Mouse (Mus musculus): ENCODE measurements around the gene Cd300c2. TPM values are rescaled to one million over a fixed set of nuclear protein-coding genes. Genes with fewer than 3 reads are reported as not detected.

The Cd300c2 gene
- polyA plus RNA-seq, 1 experiment from 2014 or later = 1.1 TPM

- no peak for ATAC-seq (ENCODE audit: low FRiP score)
- H3K4me1 ChIP-seq (replicated peaks; ENCODE audit: control insufficient read depth, insufficient read depth, low read length) = no peaks in the 10 kb centered on the region
These were observed 29.0 kb downstream of the Cd300c2 start for GRCm38 (mm10) chr11:114972726-114973125.

DNA sequence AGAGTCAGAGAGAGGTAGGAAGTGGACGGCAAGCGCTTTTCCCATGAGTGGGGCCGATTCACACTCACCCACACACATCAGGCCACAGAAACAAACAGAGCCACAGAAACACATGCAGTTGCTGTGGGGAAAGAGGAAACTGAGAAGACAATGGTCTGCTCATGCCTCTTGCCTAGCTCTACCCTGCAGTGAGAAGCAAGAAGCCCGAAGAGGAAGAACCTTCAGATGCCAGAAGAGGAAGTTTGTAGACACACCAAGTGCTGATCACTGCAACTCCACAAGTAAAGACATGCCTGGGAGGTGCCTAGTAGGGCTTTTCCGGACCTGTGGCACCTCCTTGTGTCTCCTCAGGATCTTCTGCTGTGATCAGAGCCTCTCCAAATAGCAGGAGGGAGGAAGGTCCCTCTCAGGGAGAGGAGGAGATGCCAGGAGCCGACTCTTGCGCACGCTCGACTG, 32.9 kb downstream of the Cd300c2 start, which contains the start of gene Cd300c:
Cd300c (minus strand) TSS at position 406 of the 456 bp plus-strand sequence.
- Histone ChIP-seq H3K4me3 (ENCODE audit: low read depth, low read length) (no peak within 1 kb of the TSS), H3K9me3 (ENCODE audit: control insufficient read depth, low read length) (no peaks in the 10 kb centered on the region), H3K27ac (ENCODE audit: low read depth, low read length) (no peak within 1 kb of the TSS), H3K4me2 (replicated peaks; ENCODE audit: low read depth, low read length) (no peak within 1 kb of the TSS), H3K27me3 (ENCODE audit: control insufficient read depth, insufficient read depth, low read length) (no peaks in the 10 kb centered on the region), H3K9ac (ENCODE audit: low read depth, low read length) (no peak within 1 kb of the TSS), H3K4me1 (replicated peaks; ENCODE audit: control insufficient read depth, insufficient read depth, low read length) (no peaks in the 10 kb centered on the region), H3K36me3 (ENCODE audit: control insufficient read depth, insufficient read depth, low read length) (no peaks in the 10 kb centered on the region)
- WGBS = 87% methylated on average over 9 of the region's 9 CpGs
- DNase-seq (ENCODE audit: low spot score) (no peak), ATAC-seq (ENCODE audit: low FRiP score) (no peak)

More at GRCm38 (mm10) chr11:114972726-114973125, 29.0 kb downstream of the Cd300c2 start:
- no peak overlapping the region for H3K9ac ChIP-seq (ENCODE audit: low read depth, low read length)
- H3K4me3 ChIP-seq (ENCODE audit: low read depth, low read length) = no peak overlapping the region
- H3K27ac ChIP-seq (ENCODE audit: low read depth, low read length) = no peak overlapping the region
- no peaks in the 10 kb centered on the region for H3K36me3 ChIP-seq (ENCODE audit: control insufficient read depth, insufficient read depth, low read length)
- 91% methylated on average over 10 of the region's 10 CpGs for WGBS
- no peak for DNase-seq (ENCODE audit: low spot score)
- H3K27me3 ChIP-seq (ENCODE audit: control insufficient read depth, insufficient read depth, low read length) = no peaks in the 10 kb centered on the region
- H3K9me3 ChIP-seq (ENCODE audit: control insufficient read depth, low read length) = no peaks in the 10 kb centered on the region
- H3K4me2 ChIP-seq (replicated peaks; ENCODE audit: low read depth, low read length) = no peak overlapping the region

- WGBS = 72% methylated on average over 3 of the region's 3 CpGs
- no peak overlapping the region for H3K27ac ChIP-seq (ENCODE audit: low read depth, low read length)
- H3K4me1 ChIP-seq (replicated peaks; ENCODE audit: control insufficient read depth, insufficient read depth, low read length) = no peaks in the 10 kb centered on the region
- H3K9me3 ChIP-seq (ENCODE audit: control insufficient read depth, low read length) = no peaks in the 10 kb centered on the region
- H3K4me2 ChIP-seq (replicated peaks; ENCODE audit: low read depth, low read length) = no peak overlapping the region
- DNase-seq (ENCODE audit: low spot score) (no peak), ATAC-seq (ENCODE audit: low FRiP score) (no peak)
- no peak overlapping the region for H3K4me3 ChIP-seq (ENCODE audit: low read depth, low read length)
- H3K27me3 ChIP-seq (ENCODE audit: control insufficient read depth, insufficient read depth, low read length) = no peaks in the 10 kb centered on the region
- no peak overlapping the region for H3K9ac ChIP-seq (ENCODE audit: low read depth, low read length)
- H3K36me3 ChIP-seq (ENCODE audit: control insufficient read depth, insufficient read depth, low read length) = no peaks in the 10 kb centered on the region
These were observed 36.4 kb downstream of the Cd300c2 start for GRCm38 (mm10) chr11:114965182-114965828.

DNA sequence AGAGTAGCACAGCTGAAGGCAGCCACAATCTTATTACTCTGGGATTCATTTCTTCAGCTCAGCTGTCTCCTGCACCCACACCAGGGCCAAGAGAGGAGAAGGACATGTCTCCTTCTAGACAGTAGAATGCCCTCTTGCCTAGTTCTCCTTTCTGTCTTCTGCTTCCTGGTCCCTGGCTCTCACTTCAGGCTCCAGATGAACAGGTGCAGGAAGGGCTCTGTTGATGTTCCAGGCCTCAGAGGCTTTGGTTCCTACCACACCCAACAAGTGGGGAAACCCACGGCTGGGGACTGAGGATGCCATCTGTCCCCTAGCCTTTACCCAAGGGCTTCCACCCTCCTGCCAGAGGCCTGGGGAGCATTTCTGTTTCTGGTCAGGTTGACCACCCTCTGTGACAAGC, 41.3 kb downstream of the Cd300c2 start:
- ATAC-seq (ENCODE audit: low FRiP score) = no peak
- no peak overlapping the region for H3K27ac ChIP-seq (ENCODE audit: low read depth, low read length)
- no peaks in the 10 kb centered on the region for H3K27me3 ChIP-seq (ENCODE audit: control insufficient read depth, insufficient read depth, low read length)
- H3K4me3 ChIP-seq (ENCODE audit: low read depth, low read length) = no peak overlapping the region
- H3K9ac ChIP-seq (ENCODE audit: low read depth, low read length) = no peak overlapping the region
- H3K9me3 ChIP-seq (ENCODE audit: control insufficient read depth, low read length) = no peaks in the 10 kb centered on the region
- no peak overlapping the region for H3K4me2 ChIP-seq (replicated peaks; ENCODE audit: low read depth, low read length)
- H3K4me1 ChIP-seq (replicated peaks; ENCODE audit: control insufficient read depth, insufficient read depth, low read length) = no peaks in the 10 kb centered on the region
- H3K36me3 ChIP-seq (ENCODE audit: control insufficient read depth, insufficient read depth, low read length) = no peaks in the 10 kb centered on the region
- DNase-seq (ENCODE audit: low spot score) = no peak
- WGBS = 83% methylated on average over 1 of the region's 1 CpGs

Other genes starting within 250 kb of the Cd300c2 start
- 1.8 and 1.9 TPM in 2 replicates for gene Kif19a, start 236.5 kb downstream of the Cd300c2 start, polyA plus RNA-seq (2014; fragmentation: Nextera tagmentation; extraction: Ambion mirVana)
- 39.2 and 46.2 TPM in 2 replicates for gene Btbd17, start 205.9 kb downstream of the Cd300c2 start, polyA plus RNA-seq (2014; fragmentation: Nextera tagmentation; extraction: Ambion mirVana)
- gene Gpr142, start 203.0 kb downstream of the Cd300c2 start, polyA plus RNA-seq (2014; fragmentation: Nextera tagmentation; extraction: Ambion mirVana) = 0.20 and 0.45 TPM in 2 replicates
- 17.7 and 18.3 TPM in 2 replicates for gene Gprc5c, start 150.7 kb downstream of the Cd300c2 start, polyA plus RNA-seq (2014; fragmentation: Nextera tagmentation; extraction: Ambion mirVana)
- 0.92 and 1.0 TPM in 2 replicates for gene Cd300a, start 111.8 kb downstream of the Cd300c2 start, polyA plus RNA-seq (2014; fragmentation: Nextera tagmentation; extraction: Ambion mirVana)
- gene Cd300lb, start 67.5 kb downstream of the Cd300c2 start, polyA plus RNA-seq (2014; fragmentation: Nextera tagmentation; extraction: Ambion mirVana) = 0.06 and 0.22 TPM in 2 replicates
- gene Cd300c, start 32.7 kb downstream of the Cd300c2 start, polyA plus RNA-seq (2014; fragmentation: Nextera tagmentation; extraction: Ambion mirVana) = not detected in 2 replicates
- gene Cd300ld, start 12.0 kb downstream of the Cd300c2 start, polyA plus RNA-seq (2014; fragmentation: Nextera tagmentation; extraction: Ambion mirVana) = 0.13 and 0.25 TPM in 2 replicates
- gene Cd300ld2, start 14.3 kb upstream of the Cd300c2 start, polyA plus RNA-seq (2014; fragmentation: Nextera tagmentation; extraction: Ambion mirVana) = not detected in 2 replicates
- gene Cd300ld4, start 25.1 kb upstream of the Cd300c2 start, polyA plus RNA-seq (2014; fragmentation: Nextera tagmentation; extraction: Ambion mirVana) = not detected in 2 replicates
- gene Cd300ld5, start 35.9 kb upstream of the Cd300c2 start, polyA plus RNA-seq (2014; fragmentation: Nextera tagmentation; extraction: Ambion mirVana) = not detected in 2 replicates
- gene Cd300ld3, start 46.5 kb upstream of the Cd300c2 start, polyA plus RNA-seq (2014; fragmentation: Nextera tagmentation; extraction: Ambion mirVana) = not detected in 2 replicates
- gene Cd300e, start 60.3 kb upstream of the Cd300c2 start, polyA plus RNA-seq (2014; fragmentation: Nextera tagmentation; extraction: Ambion mirVana) = not detected in 2 replicates
- gene Rab37, start 89.6 kb upstream of the Cd300c2 start, polyA plus RNA-seq (2014; fragmentation: Nextera tagmentation; extraction: Ambion mirVana) = 0.42 and 0.85 TPM in 2 replicates
- 0.22 TPM in 1 of 2 replicates, not detected in the other for gene Cd300lf, start 132.1 kb upstream of the Cd300c2 start, polyA plus RNA-seq (2014; fragmentation: Nextera tagmentation; extraction: Ambion mirVana)
- gene Slc9a3r1, start 161.5 kb upstream of the Cd300c2 start, polyA plus RNA-seq (2014; fragmentation: Nextera tagmentation; extraction: Ambion mirVana) = 29.5 and 33.7 TPM in 2 replicates
- 7.2 and 7.3 TPM in 2 replicates for gene Tmem104, start 185.6 kb upstream of the Cd300c2 start, polyA plus RNA-seq (2014; fragmentation: Nextera tagmentation; extraction: Ambion mirVana)
- gene Nat9, start 186.0 kb upstream of the Cd300c2 start, polyA plus RNA-seq (2014; fragmentation: Nextera tagmentation; extraction: Ambion mirVana) = 19.5 and 20.1 TPM in 2 replicates